Mouse (Mus musculus) hindbrain, embryonic 16.5 days (tissue): Measurements from ENCODE around the gene Synj1. TPM values are rescaled to one million over a fixed set of nuclear protein-coding genes. Genes with fewer than 3 reads are reported as not detected.

Experiments
- ATAC-seq: fragments of 200-750 bp; cut with Nextera tagmentation; 2 replicates; pipeline ENCODE4 v1.8.0; 2017; ENCODE audit warnings: moderate TSS enrichment, moderate library complexity
- H3K27ac ChIP-seq: fragments of 300-500 bp; sonication (generic); 2 replicates; pipeline ENCODE4 v1.5.1; 2014; ENCODE audit warnings: low read depth, mild to moderate bottlenecking, control low read depth, low read length, moderate library complexity
- H3K27me3 ChIP-seq: fragments of 300-500 bp; sonication (generic); replicated peaks from 2 replicates; pipeline ENCODE4 v1.6.1; 2014; ENCODE audit warnings: low read length; ENCODE audit not compliant: control insufficient read depth, insufficient read depth
- H3K36me3 ChIP-seq: fragments of 300-500 bp; sonication (generic); 2 replicates; pipeline ENCODE4 v1.6.1; 2014; ENCODE audit warnings: mild to moderate bottlenecking, low read length, moderate library complexity, mixed read lengths; ENCODE audit not compliant: control insufficient read depth, insufficient read depth
- H3K4me1 ChIP-seq: fragments of 300-500 bp; sonication (generic); 2 replicates; pipeline ENCODE4 v1.6.1; 2014; ENCODE audit warnings: low read depth, low read length; ENCODE audit not compliant: control insufficient read depth, insufficient read depth
- H3K4me2 ChIP-seq: fragments of 300-500 bp; sonication (generic); 2 replicates; pipeline ENCODE4 v1.6.1; 2014; ENCODE audit warnings: mild to moderate bottlenecking, low read length, control low read depth, moderate library complexity
- H3K4me3 ChIP-seq: fragments of 300-500 bp; sonication (generic); 2 replicates; pipeline ENCODE4 v1.5.1; 2014; ENCODE audit warnings: mild to moderate bottlenecking, low read length, control low read depth, moderate library complexity
- H3K9ac ChIP-seq: fragments of 300-500 bp; sonication (generic); 2 replicates; pipeline ENCODE4 v1.6.1; 2014; ENCODE audit warnings: low read depth, mild to moderate bottlenecking, control low read depth, low read length, moderate library complexity
- H3K9me3 ChIP-seq: fragments of 300-500 bp; sonication (generic); 2 replicates; pipeline ENCODE4 v1.6.1; 2014; ENCODE audit warnings: mild to moderate bottlenecking, low read length, moderate library complexity; ENCODE audit not compliant: control insufficient read depth
- WGBS: fragments of 180-500 bp; shearing (Covaris S2); extraction: QIAGEN DNeasy Blood & Tissue Kit; methylation state at CpG from one replicate; pipeline ENCODE4 v1.1.7; 2014; 5-methylcytosine and 5-hydroxymethylcytosine counted together
- microRNA-seq: library from miRNA; unstranded; fragments of <30 nt; microRNA quantifications from one replicate; pipeline ENCODE4, GENCODE M21; 2017
- polyA plus RNA-seq: library from polyadenylated mRNA; unstranded; fragments of >200 nt; fragmentation: Nextera tagmentation; extraction: Ambion mirVana; gene quantifications from 2 replicates; pipeline ENCODE4 v1.2.1, GENCODE M21; 2015

The Synj1 gene
- polyA plus RNA-seq, 1 experiment from 2014 or later = 48.6 TPM

DNA sequence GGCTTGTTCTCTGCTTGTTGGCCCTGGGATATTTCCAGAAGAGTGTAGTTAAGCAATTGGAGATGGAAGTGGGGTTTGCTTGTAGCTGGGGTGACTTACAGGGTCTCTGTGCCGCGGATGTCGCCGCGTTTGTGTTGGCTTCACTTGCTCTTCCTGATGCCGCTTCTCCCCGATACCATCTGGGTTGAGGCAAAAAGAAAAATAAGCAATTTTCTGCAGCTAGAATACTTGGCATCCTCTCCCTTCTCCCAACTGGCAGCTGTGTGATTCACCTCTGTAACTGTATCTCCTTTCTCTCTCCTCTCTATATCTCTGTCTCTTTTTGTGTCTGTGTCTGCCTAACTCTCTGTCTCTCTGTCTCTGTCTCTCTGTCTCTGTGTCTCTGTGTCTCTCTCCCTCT lies 118.1 kb downstream of the Synj1 start:
- Histone ChIP-seq H3K9ac (no peak overlapping the region), H3K9me3 (no peaks in the 10 kb centered on the region), H3K27me3 (no peaks in the 10 kb centered on the region), H3K27ac (no peak overlapping the region), H3K4me1 (peaks cover 3% of the 10 kb centered on the region), H3K36me3 (no peaks in the 10 kb centered on the region), H3K4me3 (no peak overlapping the region), H3K4me2 (no peak overlapping the region)
- WGBS = 52% methylated on average over 7 of the region's 7 CpGs
- no peak for ATAC-seq

DNA sequence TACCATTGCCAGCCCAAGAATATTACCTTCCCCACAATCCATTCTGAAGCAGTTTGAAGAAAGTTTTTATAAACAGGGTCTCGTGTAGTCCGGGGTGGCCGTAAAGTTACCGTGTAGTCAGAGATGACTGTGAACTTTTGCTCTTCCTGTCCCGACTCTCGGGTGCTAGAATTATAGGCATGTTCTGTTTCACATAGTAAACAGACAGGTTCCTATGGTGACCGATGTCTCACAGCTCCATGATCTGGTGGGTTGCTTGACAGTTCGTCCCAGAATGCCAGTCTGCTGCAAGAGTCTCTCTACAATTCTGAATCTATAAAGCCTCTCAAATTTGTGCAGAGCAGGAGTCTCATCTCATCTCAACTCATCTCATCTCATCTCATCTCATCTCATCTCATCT lies 119.0 kb downstream of the Synj1 start:
- Histone ChIP-seq H3K36me3 (no peaks in the 10 kb centered on the region), H3K9me3 (no peaks in the 10 kb centered on the region), H3K4me2 (no peak overlapping the region), H3K27me3 (no peaks in the 10 kb centered on the region), H3K4me1 (peaks cover 3% of the 10 kb centered on the region), H3K9ac (no peak overlapping the region), H3K27ac (no peak overlapping the region), H3K4me3 (no peak overlapping the region)
- ATAC-seq = no peak
- WGBS = 66% methylated on average over 8 of the region's 8 CpGs

DNA sequence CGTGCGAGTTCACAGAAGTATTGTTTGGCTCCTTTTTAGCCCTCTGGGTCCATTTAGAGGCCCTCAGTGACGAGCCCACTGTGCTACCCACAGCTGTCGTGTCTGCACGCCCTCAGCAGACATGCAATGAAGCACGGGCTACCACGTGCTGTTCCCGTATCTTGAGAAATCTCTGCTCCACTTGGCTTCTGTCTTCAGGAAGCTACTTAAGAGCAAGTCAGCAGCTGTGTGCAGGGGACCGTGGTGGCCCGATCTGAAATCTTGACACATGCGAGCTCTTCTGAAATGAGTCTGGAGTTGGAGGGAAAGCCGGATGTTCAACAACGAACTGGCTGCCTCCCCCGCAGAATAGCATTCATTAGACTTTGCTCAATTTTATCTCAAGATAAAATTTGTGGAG lies 119.5 kb downstream of the Synj1 start:
- Histone ChIP-seq H3K9ac (no peak overlapping the region), H3K4me3 (no peak overlapping the region), H3K4me2 (no peak overlapping the region), H3K9me3 (no peaks in the 10 kb centered on the region), H3K27me3 (no peaks in the 10 kb centered on the region), H3K4me1 (peaks cover 3% of the 10 kb centered on the region), H3K36me3 (no peaks in the 10 kb centered on the region), H3K27ac (no peak overlapping the region)
- ATAC-seq = no peak
- 51% methylated on average over 14 of the region's 14 CpGs for WGBS

DNA sequence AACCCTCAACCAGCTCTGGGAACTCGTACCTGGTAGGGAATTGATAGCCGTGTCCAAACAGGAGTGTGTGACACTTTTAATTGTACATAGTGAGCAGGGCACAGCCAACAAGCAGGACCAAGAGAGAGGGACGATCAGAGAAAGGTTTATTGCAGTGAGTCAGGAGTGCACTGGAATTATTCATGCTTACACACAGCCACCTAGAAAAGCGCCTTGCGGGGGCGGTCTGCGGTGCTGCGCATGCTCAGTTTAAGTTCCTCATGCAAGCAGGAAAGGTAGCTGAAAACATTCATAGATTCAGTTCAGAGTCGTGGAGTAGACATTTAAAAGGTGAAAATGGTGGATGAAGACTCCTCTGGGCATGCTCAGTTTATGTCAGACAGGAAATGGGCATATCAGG lies 120.4 kb downstream of the Synj1 start:
- 87% methylated on average over 9 of the region's 9 CpGs for WGBS
- Histone ChIP-seq H3K36me3 (no peaks in the 10 kb centered on the region), H3K9me3 (no peaks in the 10 kb centered on the region), H3K4me3 (no peak overlapping the region), H3K9ac (no peak overlapping the region), H3K4me1 (peaks cover 4% of the 10 kb centered on the region), H3K27me3 (no peaks in the 10 kb centered on the region), H3K27ac (no peak overlapping the region), H3K4me2 (no peak overlapping the region)
- ATAC-seq = no peak

Small RNAs within 50 kb of the gene (microRNA-seq; reads per million reads assigned to microRNA genes)
- gene Gm22933 = not detected

Other genes with a start within 250 kb of the Synj1 start
- gene Urb1, start 200.9 kb downstream of the Synj1 start, polyA plus RNA-seq = 8.2 and 9.2 TPM in 2 replicates
- 4.4 and 4.8 TPM in 2 replicates for gene Eva1c, start 184.6 kb downstream of the Synj1 start, polyA plus RNA-seq
- 54.4 and 61.1 TPM in 2 replicates for gene Cfap298, start 76.2 kb downstream of the Synj1 start, polyA plus RNA-seq
- 48.8 and 60.2 TPM in 2 replicates for gene Paxbp1, start 33.2 kb upstream of the Synj1 start, polyA plus RNA-seq
- 0.88 and 1.9 TPM in 2 replicates for gene 4932438H23Rik, start 83.8 kb upstream of the Synj1 start, polyA plus RNA-seq
- gene Olig2, start 214.1 kb upstream of the Synj1 start, polyA plus RNA-seq = 6.1 and 11.4 TPM in 2 replicates